Mouse (Mus musculus) lung, embryonic 14.5 days (tissue): ENCODE measurements at regions not wholly inside any gene's neighbourhood (a gene's known extent, or its start where the extent isn't known, plus 50 kb on each side); places are given as distances from the start of the nearest gene placed in this dataset.

Source experiments
- ATAC-seq: fragments of 200-750 bp; cut with Nextera tagmentation; 2 replicates; pipeline ENCODE4 v1.8.0; 2017; ENCODE audit warnings: mild to moderate bottlenecking, moderate TSS enrichment, moderate library complexity; ENCODE audit not compliant: insufficient read depth
- DNase-seq: peaks from one replicate; pipeline ENCODE4 v3.0.0-alpha.2; 2015
- H3K27ac ChIP-seq: fragments of 300-500 bp; sonication (generic); 2 replicates; pipeline ENCODE4 v1.5.1; 2014; ENCODE audit warnings: low read depth, mild to moderate bottlenecking, moderate library complexity
- H3K27me3 ChIP-seq: fragments of 300-500 bp; sonication (generic); 2 replicates; pipeline ENCODE4 v1.6.1; 2014; ENCODE audit warnings: low read length, control low read depth; ENCODE audit not compliant: insufficient read depth
- H3K36me3 ChIP-seq: fragments of 300-500 bp; sonication (generic); 2 replicates; pipeline ENCODE4 v1.6.1; 2014; ENCODE audit warnings: control low read depth; ENCODE audit not compliant: insufficient read depth
- H3K4me1 ChIP-seq: fragments of 300-500 bp; sonication (generic); 2 replicates; pipeline ENCODE4 v1.6.1; 2014; ENCODE audit warnings: antibody characterized with exemption, control low read depth; ENCODE audit not compliant: insufficient read depth
- H3K4me2 ChIP-seq: fragments of 300-500 bp; sonication (generic); 2 replicates; pipeline ENCODE4 v1.6.1; 2014; ENCODE audit warnings: mild to moderate bottlenecking
- H3K4me3 ChIP-seq: fragments of 300-500 bp; sonication (generic); 2 replicates; pipeline ENCODE4 v1.5.1; 2014; ENCODE audit warnings: low read depth, low read length
- H3K9ac ChIP-seq: fragments of 300-500 bp; sonication (generic); 2 replicates; pipeline ENCODE4 v1.6.1; 2014
- H3K9me3 ChIP-seq: fragments of 300-500 bp; sonication (generic); 2 replicates; pipeline ENCODE4 v1.6.1; 2016; ENCODE audit warnings: low read depth, low read length, control low read depth
- CTCF ChIP-seq: IDR thresholded peaks from 2 replicates; pipeline ENCODE4 v1.5.1; 2016; ENCODE audit warnings: antibody characterized with exemption, low read depth
- WGBS: fragments of 180-500 bp; shearing (Covaris S2); extraction: QIAGEN DNeasy Blood & Tissue Kit; methylation state at CpG from one replicate; pipeline ENCODE4 v1.1.7; 2014; 5-methylcytosine and 5-hydroxymethylcytosine counted together

- H3K4me3 ChIP-seq = no peak overlapping the region
- DNase-seq = no peak
- no peaks in the 10 kb centered on the region for H3K27me3 ChIP-seq
- no peaks in the 10 kb centered on the region for H3K36me3 ChIP-seq
- H3K4me1 ChIP-seq = no peaks in the 10 kb centered on the region
- H3K4me2 ChIP-seq = no peak overlapping the region
- H3K9me3 ChIP-seq = no peaks in the 10 kb centered on the region
- no peak for ATAC-seq
- H3K9ac ChIP-seq = no peak overlapping the region
- no peak for TF ChIP-seq CTCF
- no peak overlapping the region for H3K27ac ChIP-seq
- 37% methylated on average over 4 of the region's 4 CpGs for WGBS
Measured at GRCm38 (mm10) chr13:60045752-60046151, 131.4 kb downstream of the Gas1 start.

- Histone ChIP-seq H3K4me3 (no peak overlapping the region), H3K36me3 (no peaks in the 10 kb centered on the region), H3K4me1 (no peaks in the 10 kb centered on the region), H3K9me3 (no peaks in the 10 kb centered on the region), H3K27me3 (no peaks in the 10 kb centered on the region), H3K4me2 (no peak overlapping the region), H3K27ac (no peak overlapping the region), H3K9ac (no peak overlapping the region)
- 29% methylated on average over 6 of the region's 6 CpGs for WGBS
- DNase-seq = no peak
- ATAC-seq = no peak
- TF ChIP-seq CTCF = no peak
Measured at GRCm38 (mm10) chr13:60044876-60045275, 132.3 kb downstream of the Gas1 start.

GRCm38 (mm10) chr13:60042443-60042842 lies 134.7 kb downstream of the Gas1 start:
- DNase-seq = no peak
- H3K4me1 ChIP-seq = no peaks in the 10 kb centered on the region
- no peaks in the 10 kb centered on the region for H3K9me3 ChIP-seq
- no peaks in the 10 kb centered on the region for H3K36me3 ChIP-seq
- no peaks in the 10 kb centered on the region for H3K27me3 ChIP-seq
- no peak overlapping the region for H3K27ac ChIP-seq
- WGBS = 68% methylated on average over 2 of the region's 2 CpGs
- TF ChIP-seq CTCF = no peak
- no peak for ATAC-seq
- H3K4me3 ChIP-seq = no peak overlapping the region
- no peak overlapping the region for H3K9ac ChIP-seq
- H3K4me2 ChIP-seq = no peak overlapping the region

GRCm38 (mm10) chr13:60035536-60036130 lies 141.5 kb downstream of the Gas1 start:
- H3K9ac ChIP-seq = no peak overlapping the region
- no peaks in the 10 kb centered on the region for H3K36me3 ChIP-seq
- ATAC-seq (no peak), DNase-seq (no peak)
- TF ChIP-seq CTCF = no peak
- no peak overlapping the region for H3K27ac ChIP-seq
- no peaks in the 10 kb centered on the region for H3K27me3 ChIP-seq
- no peaks in the 10 kb centered on the region for H3K4me1 ChIP-seq
- H3K4me2 ChIP-seq = no peak overlapping the region
- 70% methylated on average over 7 of the region's 7 CpGs for WGBS
- H3K4me3 ChIP-seq = no peak overlapping the region
- no peaks in the 10 kb centered on the region for H3K9me3 ChIP-seq

GRCm38 (mm10) chr13:60033116-60033515 lies 144.0 kb downstream of the Gas1 start:
- ATAC-seq = no peak
- Histone ChIP-seq H3K9me3 (no peaks in the 10 kb centered on the region), H3K27ac (no peak overlapping the region), H3K36me3 (no peaks in the 10 kb centered on the region), H3K4me3 (no peak overlapping the region), H3K4me1 (no peaks in the 10 kb centered on the region), H3K27me3 (no peaks in the 10 kb centered on the region), H3K9ac (no peak overlapping the region), H3K4me2 (no peak overlapping the region)
- TF ChIP-seq CTCF = no peak
- WGBS = 81% methylated on average over 2 of the region's 2 CpGs
- DNase-seq = no peak

GRCm38 (mm10) chr13:60032586-60032985 lies 144.6 kb downstream of the Gas1 start:
- 80% methylated on average over 5 of the region's 5 CpGs for WGBS
- no peak for DNase-seq

GRCm38 (mm10) chr13:60029591-60029990 lies 147.6 kb downstream of the Gas1 start:
- Histone ChIP-seq H3K27me3 (no peaks in the 10 kb centered on the region), H3K4me2 (no peak overlapping the region), H3K36me3 (no peaks in the 10 kb centered on the region), H3K4me1 (no peaks in the 10 kb centered on the region), H3K9ac (no peak overlapping the region), H3K4me3 (no peak overlapping the region), H3K9me3 (no peaks in the 10 kb centered on the region), H3K27ac (no peak overlapping the region)
- ATAC-seq (no peak; the same call in 1 of the 2 replicates), DNase-seq (peak; percentile 56)
- 58% methylated on average over 9 of the region's 9 CpGs for WGBS
- no peak for TF ChIP-seq CTCF

More at GRCm38 (mm10) chr13:60032586-60032985, 144.6 kb downstream of the Gas1 start:
- ATAC-seq = no peak
- Histone ChIP-seq H3K9ac (no peak overlapping the region), H3K4me1 (no peaks in the 10 kb centered on the region), H3K9me3 (no peaks in the 10 kb centered on the region), H3K4me3 (no peak overlapping the region), H3K4me2 (no peak overlapping the region), H3K36me3 (no peaks in the 10 kb centered on the region), H3K27me3 (no peaks in the 10 kb centered on the region), H3K27ac (no peak overlapping the region)
- no peak for TF ChIP-seq CTCF

- no peak for TF ChIP-seq CTCF
- Histone ChIP-seq H3K9me3 (no peaks in the 10 kb centered on the region), H3K36me3 (no peaks in the 10 kb centered on the region), H3K27me3 (no peaks in the 10 kb centered on the region), H3K4me1 (0 out of 2 replicates have a peak, but pooled peaks cover 6% of the 10 kb centered on the region), H3K4me3 (no peak overlapping the region), H3K27ac (peak overlapping the region; percentile 58; the same call in 1 of the 2 replicates), H3K4me2 (no peak overlapping the region), H3K9ac (no peak overlapping the region)
- ATAC-seq (no peak), DNase-seq (no peak)
- 29% methylated on average over 5 of the region's 5 CpGs for WGBS
Measured at GRCm38 (mm10) chr13:60020175-60020487, 157.0 kb downstream of the Gas1 start.
